Mouse (Mus musculus): ENCODE data around the gene Gse1.

Gene Gse1

DNA sequence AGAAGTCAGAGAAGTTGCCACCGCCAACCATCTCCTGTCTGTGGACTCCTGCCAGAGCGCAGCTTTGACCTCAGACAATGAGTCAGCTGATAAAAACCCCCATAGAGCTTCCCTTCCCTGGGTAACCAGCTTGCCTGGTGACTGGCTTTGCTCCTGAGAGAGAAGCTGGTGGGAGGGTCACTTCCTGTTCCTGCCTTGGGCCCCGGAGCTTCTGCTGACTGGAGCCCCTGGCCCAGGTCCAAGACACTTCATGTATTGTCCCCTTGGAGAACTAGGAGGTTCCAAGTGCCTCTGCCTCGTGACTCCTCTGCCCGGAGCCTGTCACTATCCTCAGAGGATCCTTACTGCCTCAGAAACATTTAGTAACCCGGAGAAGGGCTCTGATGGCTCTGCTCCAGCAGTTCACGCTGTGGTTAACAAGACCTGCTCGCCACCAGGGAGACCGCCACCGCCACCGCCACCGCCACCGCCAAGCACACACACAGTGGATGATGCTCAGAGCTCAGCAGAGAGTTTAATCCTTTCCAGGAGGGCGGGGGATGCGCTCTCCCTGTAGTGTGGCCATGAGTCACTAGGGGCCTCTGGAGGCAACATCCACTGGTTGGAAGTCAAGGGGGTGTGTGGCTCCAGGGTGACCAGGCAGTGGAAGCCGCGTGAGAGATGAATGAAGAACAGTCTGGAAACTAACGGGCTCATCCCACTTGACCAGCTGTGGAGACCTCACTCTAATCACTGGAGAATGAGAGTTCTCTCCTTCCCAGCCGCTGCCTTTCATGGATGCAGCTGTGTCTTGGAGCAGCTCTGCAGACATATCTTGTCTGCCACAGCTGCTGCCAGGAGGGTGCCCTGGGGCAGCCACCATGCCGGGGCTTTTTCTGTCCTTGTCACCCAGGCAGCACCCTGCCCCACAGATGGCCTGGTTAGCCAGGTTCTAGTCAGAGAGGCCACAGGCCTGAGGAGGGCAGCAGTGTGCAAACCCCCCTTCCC, 335.9 kb downstream of the Gse1 start:
- peak; percentile 92 for DNase-seq

DNA sequence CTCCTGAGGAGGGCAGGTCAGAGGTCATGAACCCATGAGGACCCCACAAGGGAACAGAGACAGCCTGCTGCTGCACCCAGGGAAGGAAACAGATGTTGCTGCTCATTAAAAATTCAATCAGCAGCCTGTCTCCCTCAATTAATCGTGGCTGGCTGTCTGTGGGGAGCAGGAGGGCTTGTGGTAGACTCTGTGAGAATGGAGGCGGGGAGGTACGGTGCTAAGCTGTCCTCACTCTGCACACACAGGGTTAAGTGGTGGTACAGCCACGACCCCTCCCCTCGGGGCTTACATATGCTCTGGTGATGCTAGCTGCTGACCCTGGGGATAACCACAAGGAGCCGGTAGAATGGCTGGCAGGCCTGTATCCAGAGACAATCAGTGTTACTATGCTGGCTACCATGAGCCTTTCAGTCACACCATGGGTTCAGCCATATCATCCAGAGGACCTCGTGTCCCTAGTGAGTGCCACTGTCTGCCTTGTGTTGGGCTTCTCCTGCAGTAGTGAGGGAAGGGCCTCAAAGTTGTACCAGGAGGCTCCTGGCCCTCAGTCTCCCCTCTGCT, 337.0 kb downstream of the Gse1 start:
- no peak for DNase-seq

DNA sequence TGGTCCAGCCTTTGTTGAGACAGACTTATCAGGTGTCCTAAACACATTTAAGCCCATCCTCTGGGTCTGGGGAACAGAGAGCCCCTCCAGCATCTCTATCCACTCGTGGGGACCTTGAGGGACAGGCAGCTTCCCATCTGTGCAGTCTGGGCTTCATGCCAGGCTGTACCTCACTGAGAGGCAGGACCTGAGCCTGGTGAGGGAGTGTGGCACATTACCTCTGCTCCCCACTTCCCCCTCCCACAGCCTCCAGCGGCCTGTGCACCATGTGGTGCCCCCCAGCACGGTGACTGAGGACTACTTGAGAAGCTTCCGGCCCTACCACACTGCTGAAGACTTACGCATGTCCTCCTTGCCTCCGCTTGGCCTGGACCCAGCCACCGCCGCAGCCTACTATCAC, 338.4 kb downstream of the Gse1 start:
- DNase-seq = no peak

DNA sequence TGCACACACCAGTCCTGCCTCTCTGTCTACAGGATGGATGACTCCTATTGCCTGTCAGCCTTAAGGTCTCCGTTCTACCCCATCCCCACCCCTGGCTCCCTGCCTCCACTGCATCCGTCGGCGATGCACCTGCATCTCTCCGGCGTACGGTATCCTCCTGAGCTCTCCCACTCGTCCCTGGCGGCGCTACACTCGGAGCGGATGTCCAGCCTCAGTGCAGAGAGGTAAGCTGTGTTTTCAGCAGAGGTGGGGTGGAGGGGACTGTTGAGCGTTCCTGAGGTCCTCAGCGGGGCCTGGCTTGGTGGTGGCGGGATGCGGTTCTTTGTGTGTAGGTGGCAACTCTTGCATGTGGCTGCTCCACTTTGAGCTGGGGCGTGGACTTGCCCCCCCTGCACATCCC, 339.5 kb downstream of the Gse1 start:
- DNase-seq = no peak

DNA sequence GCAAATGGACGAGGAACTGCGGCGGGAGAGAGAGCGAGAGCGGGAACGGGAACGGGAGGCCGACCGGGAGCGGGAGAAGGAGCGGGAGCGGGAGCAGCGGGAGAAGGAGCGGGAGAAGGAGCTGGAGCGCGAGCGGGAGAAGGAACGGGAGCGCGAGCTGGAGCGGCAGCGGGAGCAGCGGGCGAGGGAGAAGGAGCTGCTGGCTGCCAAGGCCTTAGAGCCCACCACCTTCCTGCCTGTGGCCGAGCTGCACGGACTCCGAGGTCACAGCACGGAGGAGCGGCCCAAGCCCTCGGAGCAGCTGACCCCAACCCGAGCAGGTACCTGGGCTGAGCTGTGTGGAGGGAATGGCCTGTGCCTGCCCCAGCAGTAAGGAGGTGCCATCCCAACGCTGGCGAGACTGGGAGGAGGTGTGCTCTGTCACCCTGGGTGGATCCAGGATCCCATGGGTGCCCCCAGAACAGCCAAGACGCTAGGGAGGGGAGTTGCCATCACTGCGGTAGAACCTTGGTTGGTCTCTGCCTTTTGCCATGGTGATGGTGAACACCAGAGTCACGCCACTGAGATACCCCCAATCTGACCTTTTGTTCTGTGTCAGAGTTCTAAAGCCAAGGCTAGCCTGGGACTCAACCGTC, 340.0 kb downstream of the Gse1 start:
- no peak for DNase-seq

DNA sequence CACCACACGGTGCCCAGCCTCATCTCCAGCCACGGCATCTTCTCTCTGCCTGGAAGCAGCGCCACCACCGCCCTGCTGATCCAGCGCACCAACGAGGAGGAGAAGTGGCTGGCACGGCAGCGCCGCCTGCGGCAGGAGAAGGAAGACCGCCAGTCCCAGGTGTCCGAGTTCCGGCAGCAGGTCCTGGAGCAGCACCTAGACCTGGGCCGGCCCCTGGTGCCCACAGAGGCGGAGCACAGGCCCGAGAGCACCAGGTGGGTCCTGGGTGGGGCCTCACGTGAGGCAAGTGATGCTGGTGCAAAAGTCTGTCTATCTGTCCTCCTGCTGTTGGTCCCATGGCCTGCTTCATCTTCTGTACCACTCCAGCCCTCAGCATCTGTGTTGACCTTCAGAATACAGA, 340.9 kb downstream of the Gse1 start:
- no peak for DNase-seq

DNA sequence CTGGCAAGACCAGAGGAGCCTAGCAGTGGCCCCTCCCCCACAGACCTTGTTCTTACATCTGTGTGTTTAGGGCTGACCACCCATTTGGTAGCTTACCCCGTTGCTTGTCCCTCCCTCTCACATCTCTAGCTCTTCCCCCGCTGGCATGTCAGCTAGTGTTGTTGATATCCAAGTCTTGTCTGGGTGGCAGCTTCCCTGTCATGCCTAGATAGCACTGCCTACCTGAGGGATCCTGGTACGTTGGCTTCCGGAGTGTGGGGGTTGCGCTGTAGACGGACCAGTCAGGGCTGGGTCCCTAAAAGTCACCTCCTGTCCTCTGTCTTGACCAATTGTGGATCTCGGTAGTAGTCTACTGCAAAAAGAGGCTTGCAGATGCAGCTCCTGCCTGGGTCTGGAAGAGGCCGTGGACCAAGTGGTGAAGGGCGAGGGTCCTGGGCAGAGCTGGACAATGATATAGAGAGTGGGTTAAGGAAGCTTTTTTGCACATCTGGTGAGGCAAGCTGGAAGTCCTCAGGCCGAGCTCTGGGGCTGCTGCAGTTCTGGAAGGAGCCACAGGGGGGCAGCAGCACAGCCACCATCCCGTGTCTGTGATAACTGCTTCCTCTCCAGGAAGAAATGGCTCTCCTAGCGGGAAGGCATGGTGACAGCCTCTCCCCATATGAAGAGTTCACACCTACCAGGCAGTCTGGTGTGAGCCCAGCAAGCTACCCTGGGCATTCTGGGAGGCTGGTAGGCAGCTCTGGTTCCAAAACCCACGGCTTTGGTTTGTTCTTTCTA, 341.9 kb downstream of the Gse1 start:
- peak; percentile 50 for DNase-seq

DNA sequence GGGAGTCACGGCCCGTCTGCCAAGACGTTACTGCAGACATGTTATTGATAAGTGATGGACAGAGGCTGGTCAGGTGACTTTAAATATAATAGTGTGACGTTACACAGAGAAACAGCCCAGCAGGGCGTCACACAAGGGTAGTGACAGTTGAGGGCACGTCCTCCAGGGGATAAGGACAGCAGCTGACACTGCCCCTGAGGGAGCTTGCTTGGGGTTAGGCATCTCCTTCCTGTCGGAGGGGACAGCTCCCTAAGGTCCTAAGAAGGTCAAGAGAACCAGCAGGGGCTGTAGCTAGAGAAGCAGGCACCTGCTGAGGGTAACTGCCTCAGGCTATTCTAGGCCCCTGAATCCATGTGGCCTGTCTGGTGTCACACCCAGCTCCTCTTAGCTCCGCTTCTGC, 343.3 kb downstream of the Gse1 start:
- DNase-seq = no peak

DNA sequence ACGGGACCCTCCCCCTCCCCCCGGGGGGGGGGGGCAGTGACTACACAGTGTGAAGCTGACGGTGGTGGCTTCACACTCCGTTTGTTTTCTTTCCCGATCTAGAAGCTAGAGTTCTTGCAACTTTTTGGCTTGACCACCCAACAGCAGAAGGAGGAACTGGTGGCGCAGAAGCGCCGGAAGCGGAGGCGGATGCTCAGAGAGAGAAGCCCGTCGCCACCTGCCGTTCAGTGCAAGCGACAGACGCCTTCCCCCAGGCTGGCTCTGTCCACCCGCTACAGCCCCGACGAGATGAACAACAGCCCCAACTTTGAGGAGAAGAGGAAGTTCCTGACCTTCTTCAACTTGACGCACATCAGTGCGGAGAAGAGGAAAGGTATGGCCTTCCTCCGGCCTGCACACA, 344.3 kb downstream of the Gse1 start:
- DNase-seq = no peak

DNA sequence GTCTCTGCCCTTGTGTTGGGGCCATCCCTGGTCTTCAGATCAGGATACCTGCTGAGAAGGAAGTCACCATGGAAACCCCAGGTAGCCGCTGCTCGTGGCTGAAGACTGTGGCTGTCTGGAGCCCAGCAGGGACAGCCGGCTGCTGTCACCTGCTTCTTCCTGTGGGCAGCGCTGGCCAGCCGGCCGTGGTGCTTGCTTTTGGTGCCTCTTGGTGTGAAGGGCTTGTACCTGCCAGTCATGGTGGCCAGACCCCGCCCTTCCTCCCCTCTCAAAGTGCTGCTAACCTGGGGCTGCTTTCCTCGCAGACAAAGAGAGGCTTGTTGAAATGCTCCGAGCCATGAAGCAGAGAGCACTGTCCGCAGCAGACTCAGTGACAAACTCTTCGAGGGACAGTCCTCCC, 345.6 kb downstream of the Gse1 start:
- no peak for DNase-seq

DNA sequence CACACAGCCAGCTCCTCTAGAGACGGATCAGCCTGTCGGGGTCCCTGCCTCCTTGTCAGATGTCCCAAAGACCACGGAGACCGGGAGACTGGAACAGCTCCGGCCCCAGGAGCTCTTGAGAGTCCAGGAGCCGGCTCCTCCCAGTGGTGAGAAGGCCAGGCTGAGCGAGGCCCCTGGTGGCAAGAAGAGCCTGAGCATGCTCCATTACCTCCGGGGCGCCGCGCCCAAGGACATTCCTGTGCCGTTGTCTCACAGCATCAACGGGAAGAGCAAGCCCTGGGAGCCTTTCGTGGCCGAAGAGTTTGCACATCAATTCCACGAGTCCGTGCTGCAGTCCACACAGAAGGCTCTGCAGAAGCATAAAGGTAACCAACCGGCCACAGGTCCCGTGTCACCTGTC, 346.7 kb downstream of the Gse1 start:
- no peak for DNase-seq

DNA sequence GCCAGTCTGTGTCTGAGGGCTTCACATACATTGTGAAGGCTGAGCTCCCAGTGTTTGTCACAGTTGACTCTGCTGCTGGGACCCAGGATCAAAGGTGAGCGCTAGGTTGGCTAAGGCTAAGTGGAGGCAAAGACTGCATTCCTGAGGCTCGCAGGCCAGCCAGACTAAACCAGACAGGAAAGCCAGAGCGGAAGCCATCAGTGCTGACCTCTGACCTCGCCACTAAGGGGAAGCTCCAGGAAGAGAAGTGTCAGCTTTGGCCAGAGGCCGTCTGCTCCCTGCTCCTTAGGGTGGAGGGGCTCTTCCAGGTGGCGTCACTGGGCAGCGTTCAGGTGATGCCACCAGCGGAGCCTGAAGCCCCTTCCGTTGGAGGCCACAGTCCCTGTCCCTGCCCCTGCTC, 347.5 kb downstream of the Gse1 start:
- DNase-seq = peak; percentile 83

DNA sequence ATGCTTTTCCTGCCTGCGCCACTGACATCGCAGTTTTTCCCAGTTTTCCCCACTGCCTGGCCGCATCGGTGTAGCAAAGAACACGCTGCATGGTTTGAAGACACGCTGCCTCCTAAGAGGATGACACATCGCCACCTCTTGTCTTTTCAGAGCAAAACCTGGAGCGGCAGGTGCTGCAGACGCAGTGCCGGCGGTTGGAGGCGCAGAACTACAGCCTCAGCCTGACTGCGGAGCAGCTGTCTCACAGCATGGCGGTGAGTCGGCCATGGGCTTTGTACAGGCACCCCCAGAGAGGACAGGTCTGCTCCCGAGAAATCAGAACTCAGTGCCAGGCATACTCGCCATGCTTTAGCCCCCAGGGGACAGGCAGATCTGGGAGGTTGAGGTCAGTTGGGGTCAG, 349.6 kb downstream of the Gse1 start:
- DNase-seq = no peak

DNA sequence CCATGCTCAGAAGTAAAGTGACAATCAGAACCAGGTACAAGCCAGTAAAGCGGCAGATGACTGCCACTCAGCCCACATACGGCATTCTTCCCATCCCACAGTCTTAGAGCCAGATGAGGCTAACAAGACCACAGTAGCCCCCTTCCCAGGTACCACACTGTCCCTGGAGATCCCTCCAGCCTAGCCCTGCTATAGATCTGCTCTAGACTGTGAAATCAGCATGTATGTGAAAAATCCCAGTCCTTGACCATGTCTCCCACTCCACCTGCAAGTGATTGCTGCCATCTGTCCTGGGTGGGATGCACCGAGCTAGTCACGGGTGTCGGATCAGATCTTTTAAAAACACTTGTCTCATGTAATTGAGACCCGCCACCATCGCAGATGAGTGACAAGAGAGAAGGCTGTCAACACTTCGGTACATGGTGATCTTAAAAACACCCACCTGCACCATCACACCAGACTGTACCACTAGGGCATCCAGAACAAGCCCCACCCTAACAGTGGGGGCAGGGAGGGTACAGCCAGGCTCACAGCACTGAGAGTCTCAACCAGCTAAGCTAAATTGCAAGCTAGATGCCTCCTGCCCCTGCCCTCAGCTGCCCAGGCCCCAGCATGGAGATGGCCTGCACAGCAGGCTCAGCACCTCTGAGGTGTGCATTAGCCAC, 352.2 kb downstream of the Gse1 start:
- no peak for DNase-seq

DNA sequence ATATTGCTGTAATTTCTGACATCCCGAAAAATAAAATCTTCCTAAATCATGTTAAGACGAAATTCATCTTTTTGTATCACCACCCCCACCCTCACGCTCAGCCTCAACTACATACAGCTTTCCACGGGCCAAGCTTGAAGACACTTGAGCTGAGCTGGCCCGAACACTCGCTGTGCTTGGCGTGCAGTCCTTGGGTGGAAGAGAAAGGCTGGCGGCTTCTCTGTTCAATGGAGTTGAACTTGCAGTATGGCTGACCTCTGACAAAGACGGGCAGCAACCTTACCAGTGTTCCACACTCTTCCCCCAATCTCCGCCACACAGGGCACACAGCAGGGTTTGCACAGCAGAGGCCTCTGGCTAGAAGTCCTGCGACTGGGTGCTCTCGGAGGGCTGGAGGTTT, 353.1 kb downstream of the Gse1 start:
- no peak for DNase-seq

DNA sequence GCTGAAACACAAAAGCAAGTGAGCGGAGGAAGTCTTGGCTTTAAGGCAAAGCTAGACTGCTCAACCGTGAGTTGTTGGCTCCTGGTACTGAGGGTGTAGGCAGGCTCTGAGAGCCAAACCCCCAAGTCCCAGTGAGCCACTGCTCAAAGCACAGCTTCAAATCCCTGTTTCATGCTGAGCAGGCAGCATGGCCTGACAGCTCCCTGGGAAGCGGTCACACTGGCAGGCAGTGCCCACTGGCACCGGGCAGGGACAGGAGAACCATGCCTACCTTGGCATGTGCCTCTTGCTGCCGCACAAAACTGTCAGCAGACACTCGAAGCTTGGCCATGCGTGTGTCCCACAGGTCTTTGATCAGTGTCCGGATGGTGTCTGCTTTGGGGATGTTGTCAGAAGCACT, 353.6 kb downstream of the Gse1 start:
- DNase-seq = no peak

DNA sequence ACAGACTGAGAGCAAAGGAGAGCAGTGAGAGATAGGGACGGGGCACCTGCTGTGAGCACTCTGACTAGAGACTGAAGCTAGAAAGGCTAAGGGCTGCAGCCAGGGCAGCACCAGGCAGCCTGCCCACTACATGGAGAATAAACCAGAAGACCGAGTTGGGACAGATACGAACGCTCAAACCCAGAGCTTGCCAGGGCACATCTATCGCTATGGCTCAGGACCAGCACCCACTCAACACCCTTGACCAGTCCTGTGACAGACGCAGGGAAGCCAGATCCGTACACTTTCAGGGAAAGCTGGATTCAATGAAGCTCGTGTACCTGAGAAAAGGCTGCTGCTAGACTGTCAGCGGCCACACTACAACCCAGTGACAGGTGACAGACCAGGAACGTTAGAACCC, 357.3 kb downstream of the Gse1 start:
- DNase-seq = no peak

DNA sequence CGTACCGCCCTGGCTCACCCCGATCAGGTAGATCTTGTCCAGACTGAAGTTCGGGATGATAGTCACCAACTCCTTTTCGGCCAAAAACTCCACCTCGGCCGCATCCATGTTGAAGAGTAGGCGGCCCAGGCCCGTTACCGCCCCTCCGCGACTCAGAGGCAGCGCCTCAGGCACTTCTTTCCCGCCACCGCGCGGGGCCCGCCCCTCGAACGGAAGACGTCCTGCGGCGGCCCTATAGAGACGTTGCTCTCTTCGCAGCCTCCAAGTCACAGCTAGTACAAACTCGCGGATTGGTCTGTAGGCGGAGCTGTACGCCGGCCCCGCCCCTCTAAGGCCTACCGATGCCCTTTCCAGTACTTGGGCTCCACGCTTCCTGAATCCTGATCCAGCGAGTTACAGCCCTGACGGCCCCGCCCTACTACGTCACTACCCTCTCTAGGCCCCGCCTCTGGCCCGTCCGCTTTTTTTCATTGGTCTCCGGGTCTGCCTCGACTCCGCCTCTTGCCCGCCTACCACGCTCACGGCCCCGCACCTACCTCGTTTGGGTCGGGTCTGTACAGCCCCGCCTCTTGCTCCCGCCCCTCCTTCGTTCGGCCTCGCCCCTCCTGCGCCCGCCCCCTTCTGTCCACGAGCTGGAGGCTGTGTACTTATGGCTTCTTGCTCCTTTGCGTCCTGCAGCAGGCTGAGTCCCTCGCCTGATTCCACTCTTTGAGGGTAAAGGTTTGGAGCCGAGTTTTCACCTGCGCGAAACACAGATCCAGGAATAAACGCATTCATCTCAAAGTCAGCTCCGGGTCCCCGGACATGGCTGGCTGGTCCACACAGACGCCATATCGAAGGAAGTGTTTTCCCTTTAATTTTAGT, 360.9 kb downstream of the Gse1 start, which contains the start of gene Gins2:
Gene Gins2, minus strand, starts transcription at position 397 of the 864 bp plus-strand sequence.
- peak; percentile 100 for DNase-seq

DNA sequence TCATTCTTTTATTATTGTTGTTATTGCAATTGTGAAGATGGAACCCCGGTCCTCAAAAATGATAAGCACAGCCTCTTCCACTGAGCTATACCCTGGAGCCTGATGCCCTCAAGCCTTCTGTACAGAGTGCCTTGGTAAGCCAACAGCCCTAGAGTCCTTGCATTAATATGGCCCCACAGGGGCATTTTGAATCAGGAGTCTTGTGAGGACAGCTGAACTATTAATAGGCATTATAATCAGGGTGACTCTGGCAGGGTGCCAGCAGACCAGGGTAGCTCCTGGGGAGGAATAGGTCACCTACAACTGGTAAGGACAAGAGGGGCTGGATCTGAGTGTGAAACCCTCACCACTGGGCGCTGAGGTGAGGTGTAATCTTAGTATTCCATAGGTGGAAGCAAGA, 361.7 kb downstream of the Gse1 start:
- peak; percentile 38 for DNase-seq

DNA sequence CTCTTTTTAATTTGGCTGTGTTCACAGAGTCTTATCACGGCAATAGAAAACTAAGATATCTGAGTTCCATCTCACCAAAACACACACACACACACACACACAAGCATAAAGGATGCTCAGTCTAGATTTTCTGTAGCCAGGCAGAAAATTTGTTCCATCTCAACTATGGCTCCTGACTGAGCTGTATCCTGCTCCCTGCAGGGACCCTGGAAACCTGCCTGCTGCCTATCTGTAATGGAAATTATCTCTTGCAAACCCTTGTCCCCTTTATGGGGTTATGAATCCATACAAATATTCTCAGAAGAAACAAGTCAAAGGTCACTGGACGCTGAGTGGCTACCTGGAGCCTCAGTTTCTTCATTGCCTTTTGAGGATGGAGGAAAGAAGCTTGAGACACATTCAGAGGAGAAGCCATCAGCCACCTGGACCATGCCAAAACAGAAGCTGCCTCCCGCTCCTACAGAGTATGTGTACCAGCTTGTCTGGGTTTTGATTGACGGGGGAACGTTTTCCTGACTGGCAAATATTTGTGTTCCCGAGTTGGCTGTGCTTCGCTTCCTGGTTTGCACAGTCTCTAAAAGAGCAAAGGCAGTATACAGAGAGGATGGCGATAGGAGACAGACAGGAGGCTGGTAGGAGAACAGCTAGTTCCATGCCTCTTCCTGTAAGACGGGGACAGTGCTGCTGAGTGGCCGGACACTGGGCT, 363.5 kb downstream of the Gse1 start:
- no peak for DNase-seq

DNA sequence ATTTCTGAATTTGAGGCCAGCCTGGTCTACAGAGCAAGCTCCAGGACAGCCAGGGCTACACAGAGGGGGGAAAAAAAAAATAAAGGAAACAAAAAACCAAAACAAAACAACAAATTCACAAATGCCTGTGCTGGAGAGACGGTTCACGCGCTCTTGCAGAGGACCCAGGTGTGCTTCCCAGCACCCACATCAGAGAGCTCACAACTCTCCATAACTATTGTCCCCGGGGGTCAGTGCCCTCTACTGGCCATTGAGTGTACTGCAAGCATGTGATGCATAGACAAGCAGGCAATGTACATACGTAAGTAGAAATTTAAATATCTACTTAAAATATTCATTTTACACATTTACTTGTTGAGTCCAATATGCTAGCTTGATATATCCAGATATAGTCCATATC, 366.3 kb downstream of the Gse1 start:
- no peak for DNase-seq

Data from kidney, adult 11 months (tissue).